Mouse (Mus musculus): Measurements from ENCODE around the gene Sbds.

- TF ChIP-seq CTCF (IDR thresholded peaks at IDR 0.05; ENCODE audit: insufficient read depth, low read length) (no peak), POLR2A (IDR thresholded peaks at IDR 0.05; ENCODE audit: borderline replicate concordance, extremely low read depth, low read depth, low read length) (no peak)
These were observed 17.7 kb upstream of the Sbds start for GRCm38 (mm10) chr5:130273046-130273445.

Measured in lung, adult 2 months (tissue).